Mouse (Mus musculus) CD4-positive, CD25-positive, alpha-beta regulatory T cell, adult 4 months (primary cell): ENCODE results near the gene Pgam1. TPM values are rescaled to one million over a fixed set of nuclear protein-coding genes. Genes with fewer than 3 reads are reported as not detected.
A peak's percentile ranks its signal among the peaks of the same experiment; 100 is the strongest.

ENCODE experiments used
- ATAC-seq: one replicate; pipeline ENCODE4 v1.8.0; 2017
- polyA plus RNA-seq, 2 experiments: library from polyadenylated mRNA; unstranded; fragments of 100-300 nt; shearing (Covaris generic); gene quantifications; one replicate each; pipeline ENCODE4 v1.2.1; 2017

Gene Pgam1
- 10 to 100 TPM; 41.8 to 43.3 TPM for polyA plus RNA-seq

- ATAC-seq: peak; percentile 83
Observed at GRCm38 (mm10) chr19:41911178-41912073, at the start of gene Pgam1. TSS of gene Pgam1 (plus strand) at chr19:41911923.

- no peak for ATAC-seq
Observed at GRCm38 (mm10) chr19:41866707-41867106, 45.0 kb upstream of the Pgam1 start.

- no peak for ATAC-seq
Observed at GRCm38 (mm10) chr19:41869296-41869695, 42.4 kb upstream of the Pgam1 start.

- peak; percentile 57 for ATAC-seq
Observed at GRCm38 (mm10) chr19:41869946-41870345, 41.8 kb upstream of the Pgam1 start.

DNA sequence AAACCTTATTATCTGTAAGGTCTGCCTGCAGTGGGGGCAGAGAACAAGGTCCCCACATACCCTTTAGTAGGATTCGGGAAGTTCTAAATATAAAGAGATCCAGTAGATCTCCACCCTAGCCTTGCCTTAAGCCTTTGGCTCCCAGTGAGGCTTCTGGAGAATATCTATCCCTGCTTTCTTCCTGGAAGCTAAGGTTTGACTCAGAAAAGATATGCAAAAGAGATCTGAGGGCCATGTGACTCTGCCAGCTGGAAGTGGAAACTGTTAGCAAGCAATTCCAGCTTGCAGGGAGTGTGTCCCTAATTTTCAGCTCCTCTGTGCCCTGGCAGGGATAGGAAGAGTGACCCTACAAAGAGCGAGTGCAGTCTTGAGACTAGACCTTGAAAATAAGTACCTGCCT, 39.4 kb upstream of the Pgam1 start:
- ATAC-seq: no peak

DNA sequence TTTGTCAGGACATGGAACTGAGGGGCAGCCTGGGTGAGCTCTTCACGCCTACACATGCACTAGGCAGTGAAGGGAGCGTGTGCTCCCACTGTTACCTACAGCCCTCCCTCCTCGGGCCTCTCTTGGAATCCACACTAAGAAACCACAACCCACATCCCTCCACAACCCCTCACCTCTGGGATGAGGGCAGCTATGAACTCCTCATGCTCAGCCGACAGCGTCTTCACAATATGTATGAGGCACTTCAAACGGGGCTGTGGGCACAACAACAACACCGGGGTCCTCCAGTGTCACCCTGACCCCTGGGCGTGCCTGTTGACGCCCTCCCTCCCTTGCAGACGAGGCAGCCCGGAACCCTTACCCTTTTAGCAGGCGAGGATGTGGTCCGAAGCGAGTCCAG, 37.4 kb upstream of the Pgam1 start:
- no peak for ATAC-seq

- no peak for ATAC-seq
Observed at GRCm38 (mm10) chr19:41881842-41882241, 29.9 kb upstream of the Pgam1 start.

DNA sequence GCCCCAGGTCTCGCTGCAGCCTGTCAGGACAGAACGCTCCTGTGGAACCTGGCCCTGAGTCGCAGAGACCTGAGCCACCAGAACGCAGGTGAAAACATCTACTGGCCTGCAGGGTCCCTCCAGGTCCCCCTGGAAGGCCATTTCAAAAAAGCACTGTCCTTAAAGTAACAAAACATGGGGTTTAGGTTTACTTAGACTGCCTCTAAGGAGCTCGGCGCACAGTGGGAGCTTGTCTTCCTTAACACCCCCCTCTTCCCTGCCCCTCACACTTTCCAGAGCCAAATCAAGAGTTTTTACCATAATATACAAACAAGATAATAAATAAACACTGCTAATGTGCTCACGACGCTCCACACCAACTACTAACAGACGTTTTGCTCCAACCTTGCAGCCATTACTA, 27.8 kb upstream of the Pgam1 start:
- no peak for ATAC-seq

GRCm38 (mm10) chr19:41888191-41888590, 23.5 kb upstream of the Pgam1 start:
- no peak for ATAC-seq

DNA sequence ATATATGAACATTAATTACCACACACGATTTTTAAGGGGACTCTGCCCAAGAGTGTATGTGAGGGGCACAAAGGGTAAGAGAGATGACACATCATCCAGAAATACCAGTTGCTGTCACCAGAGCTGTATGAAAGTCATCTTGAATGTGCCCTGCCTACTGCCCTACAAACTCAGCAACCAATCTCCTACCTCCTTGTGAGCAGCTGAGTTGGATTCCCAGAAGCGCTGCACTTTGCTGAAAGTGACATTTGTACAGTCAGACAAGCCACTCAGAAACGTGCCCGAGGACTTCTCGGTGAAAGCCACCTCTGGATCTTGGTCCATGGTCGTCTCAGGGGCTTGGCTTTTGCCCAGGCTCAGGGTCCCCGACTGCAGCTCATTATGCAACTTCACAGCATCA, 16.8 kb upstream of the Pgam1 start:
- ATAC-seq: no peak

DNA sequence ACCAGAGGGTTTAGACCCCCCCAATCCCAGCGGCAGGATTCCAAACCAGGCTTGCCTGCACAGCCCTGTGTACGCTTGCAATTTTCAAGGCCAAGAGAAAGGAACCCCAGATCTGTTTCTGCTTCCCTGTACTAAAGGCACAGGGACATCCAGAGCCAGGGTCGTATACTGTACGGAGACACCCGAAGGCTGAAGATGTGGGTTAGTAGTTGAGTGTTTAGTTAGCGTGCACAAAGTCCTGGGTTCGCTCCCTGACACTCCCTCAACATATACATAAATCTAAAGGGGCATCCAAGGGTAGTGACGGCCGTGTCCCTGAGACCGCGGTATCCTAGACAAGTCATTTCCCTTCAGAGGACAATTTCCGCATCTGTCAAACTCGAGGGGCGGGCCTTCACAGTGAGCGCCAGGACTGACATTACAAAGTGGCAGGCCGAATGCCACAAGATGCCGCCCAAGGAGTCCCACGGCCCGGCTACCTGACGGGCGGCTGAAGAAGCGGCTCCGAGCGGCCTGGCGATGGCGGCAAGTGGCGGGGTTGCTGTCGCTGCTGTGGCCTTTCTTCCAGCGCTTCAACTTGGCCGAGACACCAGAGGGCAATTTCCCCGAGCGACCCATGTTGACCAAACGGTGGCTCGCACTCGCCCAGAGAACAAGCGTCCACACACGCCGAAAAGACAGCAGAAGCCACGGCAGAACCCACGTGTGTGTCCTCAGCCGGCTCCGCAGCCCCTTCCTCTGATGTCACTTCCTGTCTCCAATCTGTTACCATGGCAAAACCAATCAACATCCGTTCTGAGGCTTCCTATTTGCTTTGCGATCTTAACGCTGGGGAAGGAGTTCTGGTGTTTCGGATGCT, 16.0 kb upstream of the Pgam1 start, which contains the start of gene Rrp12:
Gene Rrp12 (minus strand): TSS at position 714 of the 859 bp plus-strand sequence.
- peak; percentile 98 for ATAC-seq

- no peak for ATAC-seq
Observed at GRCm38 (mm10) chr19:41896319-41896711, 15.4 kb upstream of the Pgam1 start.

GRCm38 (mm10) chr19:41898860-41899259, 12.9 kb upstream of the Pgam1 start:
- ATAC-seq: no peak

DNA sequence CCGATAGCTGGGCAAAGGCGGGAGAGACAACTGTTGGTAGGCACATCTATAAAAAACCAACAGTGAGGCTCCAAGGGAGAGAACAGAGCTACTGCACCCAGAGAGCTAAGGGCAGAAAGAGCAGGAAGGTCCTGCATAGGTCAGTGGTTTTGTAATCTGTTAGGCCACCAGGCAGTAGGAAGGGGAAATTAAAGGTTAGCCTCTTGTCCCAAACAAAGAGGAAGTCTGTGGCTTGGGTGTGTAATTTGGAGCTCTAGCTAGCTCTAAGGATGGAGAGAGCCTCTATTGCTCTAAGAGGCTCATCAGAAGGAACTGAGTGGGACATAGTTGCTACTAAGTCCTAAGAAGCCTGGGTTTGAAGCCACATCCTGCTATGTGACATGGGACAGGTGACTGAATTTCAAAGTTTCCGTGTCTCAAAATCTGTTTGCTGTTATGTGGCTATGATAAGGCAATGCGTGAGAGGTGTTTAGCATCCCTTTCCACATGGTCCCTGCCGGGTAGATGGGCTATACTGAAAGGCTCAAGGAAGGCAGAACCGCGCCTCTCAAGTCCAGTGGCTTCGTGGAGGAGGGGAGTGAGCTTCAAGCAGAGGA, 11.1 kb upstream of the Pgam1 start:
- ATAC-seq: no peak

DNA sequence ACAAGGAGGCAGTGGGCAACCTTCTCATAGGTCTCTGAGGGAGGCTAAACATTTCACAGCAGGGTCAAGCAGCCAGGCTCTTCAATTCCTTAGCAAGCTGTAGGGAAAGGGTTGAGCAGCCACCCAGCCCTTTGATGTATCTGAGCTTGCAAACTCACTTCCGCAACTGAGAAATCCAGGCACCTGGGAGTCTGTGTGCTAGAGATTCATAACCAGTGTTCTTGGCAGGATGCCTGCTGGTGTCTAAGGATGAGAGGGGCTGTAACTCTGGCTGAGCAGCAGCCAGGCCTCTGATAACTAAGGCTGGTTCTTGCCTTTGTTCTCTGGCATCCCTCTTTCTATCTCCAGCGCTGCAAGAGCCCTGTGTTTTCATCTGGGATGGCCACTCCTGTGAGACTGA, 10.0 kb upstream of the Pgam1 start:
- ATAC-seq: no peak

DNA sequence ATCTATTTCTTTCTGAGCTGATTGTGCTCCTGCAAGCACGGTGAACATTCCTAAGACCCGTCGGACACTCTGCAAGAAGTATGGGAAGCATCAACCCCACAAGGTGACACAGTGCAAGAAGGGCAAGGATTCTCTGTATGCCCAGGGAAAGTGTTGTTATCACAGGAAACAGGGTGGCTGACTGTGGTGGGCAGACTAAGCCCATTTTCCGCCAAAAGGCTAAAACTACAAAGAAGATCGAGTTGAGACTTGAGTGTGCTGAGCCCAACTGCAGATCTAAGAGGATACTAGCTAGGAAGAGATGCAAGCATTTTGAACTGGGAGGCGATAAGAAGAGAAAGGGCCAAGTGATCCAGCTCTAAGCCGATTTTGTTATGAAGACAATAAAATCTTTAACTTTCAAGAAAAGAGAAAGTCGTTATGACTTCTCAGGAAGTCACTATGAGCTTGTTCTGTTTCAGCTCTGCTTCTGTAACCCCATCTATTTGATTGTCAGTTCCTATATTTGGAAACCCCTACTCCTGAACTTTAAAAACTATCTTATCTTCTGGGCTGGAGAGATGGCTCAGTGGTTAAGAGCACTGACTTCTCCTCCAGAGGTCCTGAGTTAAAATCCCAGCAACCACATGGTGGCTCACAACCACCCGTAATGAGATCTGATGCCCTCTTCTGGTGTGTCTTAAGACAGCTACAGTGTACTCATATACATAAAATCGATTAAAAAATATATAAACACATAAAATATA, 8.7 kb upstream of the Pgam1 start:
- ATAC-seq: no peak

DNA sequence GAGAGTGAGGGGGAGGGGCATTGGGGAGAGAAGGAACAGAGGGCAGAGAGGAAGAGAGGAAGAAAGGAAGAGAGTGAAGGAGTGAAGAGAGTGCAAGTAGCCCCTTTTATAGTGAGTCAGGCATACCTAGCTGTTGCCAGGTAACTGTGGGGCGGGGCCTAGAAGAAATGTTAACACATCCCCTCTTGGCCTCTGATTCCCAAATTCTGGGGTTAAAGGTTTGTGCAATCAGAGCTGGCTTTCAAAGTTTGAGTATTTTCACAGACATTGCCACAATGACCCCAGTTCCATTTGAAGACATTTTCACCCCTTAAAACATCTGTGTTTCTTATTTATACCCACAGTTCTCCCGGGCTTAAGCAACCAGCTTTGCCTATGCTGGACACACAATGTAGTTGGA, 6.5 kb upstream of the Pgam1 start:
- no peak for ATAC-seq

DNA sequence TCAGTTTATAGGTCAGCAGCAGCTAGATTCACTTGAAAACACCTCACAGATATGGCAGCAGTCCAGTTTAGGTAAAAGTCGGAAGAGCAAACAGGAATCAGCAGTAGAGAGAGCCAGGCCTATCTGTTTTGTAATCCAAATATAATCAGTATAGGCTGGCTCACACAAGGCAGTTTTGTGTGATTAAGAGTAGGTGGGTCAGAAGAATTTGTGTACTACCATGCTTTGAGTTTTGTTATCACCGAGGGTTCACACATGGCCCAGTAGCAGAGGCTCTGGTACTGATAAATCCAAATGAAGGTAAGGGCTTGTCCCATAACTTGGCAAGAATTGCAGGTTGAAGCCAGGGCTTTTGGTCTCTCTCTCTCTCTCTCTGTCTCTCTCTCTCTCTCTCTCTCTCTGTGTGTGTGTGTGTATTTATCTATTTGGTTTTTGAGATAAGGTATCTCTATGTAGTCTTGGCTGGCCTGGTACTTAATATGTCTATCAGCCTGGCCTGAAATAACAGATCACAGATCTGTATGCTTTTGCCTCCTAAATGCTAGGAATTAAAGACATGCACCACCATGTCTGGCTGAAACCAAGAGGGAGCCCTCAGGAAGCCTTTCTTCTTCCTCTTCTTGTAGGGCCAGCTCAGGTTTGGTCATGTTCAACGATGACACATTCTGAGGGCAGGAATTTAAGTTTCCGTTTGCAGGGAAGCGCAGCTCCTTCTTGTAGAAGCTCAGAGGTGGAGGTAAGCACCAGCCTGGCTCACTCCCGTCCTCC, 5.2 kb upstream of the Pgam1 start:
- ATAC-seq: no peak

DNA sequence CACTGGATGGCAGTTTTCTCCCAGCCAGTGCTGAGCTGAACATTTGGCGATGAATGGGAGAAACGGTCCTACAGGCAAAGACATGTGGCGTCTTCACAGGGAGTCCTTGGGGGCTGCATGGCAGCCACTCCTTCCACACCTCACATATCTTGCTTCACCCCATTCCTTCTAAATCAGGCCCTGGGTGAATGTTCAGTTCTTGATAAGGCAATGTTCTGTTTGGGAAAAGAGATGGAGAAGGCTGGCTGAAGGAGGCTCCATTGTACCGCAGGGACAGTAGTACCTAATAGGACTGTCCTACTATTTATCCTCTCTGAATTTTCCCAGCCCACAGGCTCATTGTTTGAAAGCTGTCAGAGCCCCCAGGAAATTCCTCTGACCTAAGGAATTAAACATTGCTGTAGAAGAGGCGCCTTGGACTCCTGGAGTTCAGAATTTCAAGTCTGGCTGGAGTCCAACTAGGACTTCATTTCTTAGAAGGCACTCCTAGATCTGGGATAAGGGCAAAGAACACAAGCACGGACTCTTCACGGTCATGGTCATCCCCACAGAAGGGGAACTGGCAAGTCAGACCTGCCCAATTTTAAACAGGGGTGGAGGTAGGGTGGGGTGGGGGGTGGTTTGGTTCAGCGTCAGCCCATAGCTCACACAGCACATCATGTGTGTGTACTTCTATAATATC, 4.5 kb upstream of the Pgam1 start:
- no peak for ATAC-seq

- ATAC-seq: no peak
Observed at GRCm38 (mm10) chr19:41908736-41909135, 3.0 kb upstream of the Pgam1 start.

DNA sequence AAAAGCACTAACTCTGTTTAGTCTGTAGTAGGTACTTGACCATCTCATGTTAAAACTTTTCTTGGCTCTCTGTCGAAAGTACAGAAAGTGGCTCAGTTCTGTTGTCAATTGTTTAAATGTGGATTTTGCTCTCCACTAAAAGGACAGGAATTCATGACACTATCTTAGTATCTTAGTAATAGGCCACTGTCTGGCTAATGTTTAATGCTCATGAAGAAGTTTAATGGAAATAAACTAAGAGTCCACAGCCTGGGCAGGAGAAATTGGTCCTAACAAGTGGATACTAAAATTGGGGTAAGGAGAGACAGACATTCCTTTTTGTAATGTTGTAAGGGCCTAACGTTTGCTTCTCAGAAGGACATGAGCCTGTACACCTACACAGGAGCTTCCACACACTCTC, 1.3 kb upstream of the Pgam1 start:
- no peak for ATAC-seq
